Mouse (Mus musculus) heart, embryonic 15.5 days (tissue): ENCODE results near the gene Dnah3. TPM values are rescaled to one million over a fixed set of nuclear protein-coding genes. Genes with fewer than 3 reads are reported as not detected.

Source experiments
- ATAC-seq: fragments of 200-750 bp; cut with Nextera tagmentation; replicated peaks from 2 replicates; pipeline ENCODE4 v1.8.0; 2017; ENCODE audit warnings: low read depth, moderate TSS enrichment; ENCODE audit not compliant: insufficient number of reproducible peaks, insufficient read depth, low FRiP score
- H3K27ac ChIP-seq: fragments of 300-500 bp; sonication (generic); 2 replicates; pipeline ENCODE4 v1.5.1; 2015; ENCODE audit warnings: mild to moderate bottlenecking, inconsistent platforms
- H3K27me3 ChIP-seq: fragments of 300-500 bp; sonication (generic); 2 replicates; pipeline ENCODE4 v1.6.1; 2015; ENCODE audit warnings: inconsistent platforms
- H3K36me3 ChIP-seq: fragments of 300-500 bp; sonication (generic); 2 replicates; pipeline ENCODE4 v1.6.1; 2015; ENCODE audit warnings: mild to moderate bottlenecking, inconsistent platforms
- H3K4me1 ChIP-seq: fragments of 300-500 bp; sonication (generic); replicated peaks from 2 replicates; pipeline ENCODE4 v1.6.1; 2015; ENCODE audit warnings: inconsistent platforms
- H3K4me2 ChIP-seq: fragments of 300-500 bp; sonication (generic); 2 replicates; pipeline ENCODE4 v1.6.1; 2015; ENCODE audit warnings: inconsistent platforms, mild to moderate bottlenecking, moderate library complexity
- H3K4me3 ChIP-seq: fragments of 300-500 bp; sonication (generic); 2 replicates; pipeline ENCODE4 v1.5.1; 2015; ENCODE audit warnings: mild to moderate bottlenecking, inconsistent platforms
- H3K9ac ChIP-seq: fragments of 300-500 bp; sonication (generic); 2 replicates; pipeline ENCODE4 v1.6.1; 2015; ENCODE audit warnings: mild to moderate bottlenecking, inconsistent platforms
- H3K9me3 ChIP-seq: fragments of 300-500 bp; sonication (generic); replicated peaks from 2 replicates; pipeline ENCODE4 v1.6.1; 2016; ENCODE audit warnings: inconsistent platforms
- WGBS: fragments of 180-500 bp; shearing (Covaris S2); methylation state at CpG from one replicate; pipeline ENCODE4 v1.1.7; 2015; ENCODE audit warnings: mixed read lengths; 5-methylcytosine and 5-hydroxymethylcytosine counted together
- polyA plus RNA-seq: library from polyadenylated mRNA; unstranded; fragments of >200 nt; fragmentation: Nextera tagmentation; extraction: Ambion mirVana; gene quantifications from 2 replicates; pipeline ENCODE4 v1.2.1, GENCODE M21; 2015

The Dnah3 gene
- polyA plus RNA-seq, 1 experiment from 2014 or later, result 0.08 TPM

DNA sequence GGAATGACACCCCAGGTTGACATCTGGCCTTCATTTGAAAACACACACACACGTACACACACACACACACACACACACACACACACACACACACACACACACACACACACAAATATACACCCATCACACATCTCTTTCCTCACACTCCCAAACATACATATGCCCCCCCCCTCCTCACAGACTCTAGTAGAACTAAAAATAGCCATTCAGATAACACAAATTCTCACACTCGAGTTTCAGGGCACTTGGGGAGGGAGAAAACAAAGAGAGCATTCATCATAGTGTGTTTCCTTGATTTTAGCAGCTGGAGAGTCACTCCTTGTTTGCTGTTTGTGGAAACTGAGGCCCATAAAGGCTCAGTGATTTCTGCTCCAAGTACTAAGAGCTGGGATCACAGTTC lies 41.1 kb downstream of the Dnah3 start:
- Histone ChIP-seq H3K9me3 (no peaks in the 10 kb centered on the region), H3K9ac (no peak overlapping the region), H3K4me1 (peaks cover 12% of the 10 kb centered on the region), H3K27ac (peak overlapping the region; percentile 65), H3K36me3 (no peaks in the 10 kb centered on the region), H3K4me3 (no peak overlapping the region), H3K27me3 (no peaks in the 10 kb centered on the region), H3K4me2 (0 out of 2 replicates have a peak overlapping the region, but pooled peaks have one; percentile 0)
- WGBS, result 12% methylated on average over 2 of the region's 2 CpGs
- ATAC-seq, result peak; percentile 66; the same call in 1 of the 2 replicates

DNA sequence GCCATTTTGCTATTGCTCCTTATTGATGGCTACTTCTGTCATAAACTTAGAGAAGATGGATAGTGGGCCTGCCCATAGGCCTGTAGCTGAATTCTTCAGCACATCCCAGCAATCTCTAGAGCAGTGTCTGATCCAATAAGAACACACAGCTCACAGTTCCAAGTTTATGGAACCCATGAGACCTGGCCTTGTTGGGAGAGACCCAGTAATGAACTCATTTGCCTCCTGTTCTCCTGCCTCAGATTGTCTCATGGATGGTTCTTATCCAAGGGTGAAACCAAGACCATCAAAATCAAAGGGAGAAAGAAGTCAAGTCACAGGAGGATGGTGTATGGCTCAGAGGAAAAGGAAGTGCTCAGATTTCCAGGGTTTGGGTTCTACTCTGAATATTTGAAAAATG lies 44.6 kb downstream of the Dnah3 start:
- H3K4me2 ChIP-seq, result no peak overlapping the region
- H3K9me3 ChIP-seq, result no peaks in the 10 kb centered on the region
- ATAC-seq, result no peak
- H3K9ac ChIP-seq, result no peak overlapping the region
- no peak overlapping the region for H3K27ac ChIP-seq
- H3K4me1 ChIP-seq, result peaks cover 12% of the 10 kb centered on the region
- no peaks in the 10 kb centered on the region for H3K36me3 ChIP-seq
- H3K27me3 ChIP-seq, result no peaks in the 10 kb centered on the region
- no peak overlapping the region for H3K4me3 ChIP-seq

DNA sequence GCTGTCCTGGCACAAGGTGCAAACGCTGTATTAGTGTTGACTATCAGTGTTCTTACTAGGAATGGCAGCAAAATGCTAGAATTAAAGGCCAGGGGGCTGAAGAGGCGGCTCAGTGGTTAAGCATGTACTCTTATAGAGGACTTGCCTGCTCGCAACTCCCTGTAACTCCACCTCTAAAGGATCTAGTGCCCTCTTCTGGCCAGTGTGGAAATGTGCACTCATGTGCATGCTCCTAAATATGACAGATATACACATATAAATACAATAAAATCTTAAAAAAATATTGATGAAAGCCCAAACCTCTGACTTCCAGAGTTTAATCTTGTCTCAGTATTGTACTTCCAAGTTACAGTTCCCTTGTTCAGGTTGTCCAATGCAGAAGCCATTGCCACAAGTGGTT lies 51.1 kb downstream of the Dnah3 start:
- Histone ChIP-seq H3K9me3 (no peaks in the 10 kb centered on the region), H3K9ac (no peak overlapping the region), H3K36me3 (no peaks in the 10 kb centered on the region), H3K27ac (no peak overlapping the region), H3K4me2 (no peak overlapping the region), H3K27me3 (no peaks in the 10 kb centered on the region), H3K4me1 (no peaks in the 10 kb centered on the region), H3K4me3 (no peak overlapping the region)
- no peak for ATAC-seq
- 85% methylated on average over 3 of the region's 3 CpGs for WGBS

DNA sequence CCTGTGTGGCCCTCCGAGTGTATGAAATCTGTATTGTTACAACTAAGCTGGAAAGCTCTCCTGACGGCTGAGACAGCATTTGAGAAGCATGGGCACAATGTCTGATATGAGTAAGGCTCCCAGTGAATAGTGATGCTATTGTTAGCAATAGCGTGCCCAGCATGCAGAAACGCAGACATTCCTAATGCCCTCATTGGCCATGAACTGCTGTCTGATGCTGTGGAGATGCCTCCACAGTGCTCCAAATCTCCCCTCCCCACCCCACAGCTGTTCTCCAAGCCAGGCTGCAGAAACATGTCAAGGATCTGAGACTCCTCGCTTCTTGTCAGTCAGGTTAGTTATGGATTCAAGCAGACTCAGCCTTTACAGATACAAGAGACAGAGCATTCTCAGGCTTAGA lies 58.7 kb downstream of the Dnah3 start:
- WGBS, result 48% methylated on average over 5 of the region's 5 CpGs

DNA sequence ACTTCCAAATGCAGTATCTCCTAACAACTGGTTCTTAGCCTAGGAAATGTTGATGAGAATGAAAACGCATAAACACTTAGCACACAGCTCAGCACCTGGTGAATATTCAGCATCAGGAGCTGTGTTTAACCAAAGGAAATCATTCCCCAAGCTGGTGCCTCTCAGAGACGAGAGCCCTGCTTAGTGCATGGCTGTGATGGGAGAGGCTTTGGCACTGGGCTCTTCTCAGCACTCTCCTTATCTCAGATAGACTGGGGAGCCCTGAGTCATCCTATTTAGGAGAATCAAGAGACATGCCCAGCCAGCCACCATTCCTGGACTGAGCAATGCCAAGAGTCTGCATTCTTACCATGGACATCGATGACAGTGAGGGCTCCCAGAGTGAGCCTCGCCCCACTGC lies 60.1 kb downstream of the Dnah3 start:
- Histone ChIP-seq H3K4me2 (no peak overlapping the region), H3K27me3 (no peaks in the 10 kb centered on the region), H3K9me3 (no peaks in the 10 kb centered on the region), H3K36me3 (no peaks in the 10 kb centered on the region), H3K4me3 (no peak overlapping the region), H3K27ac (no peak overlapping the region), H3K4me1 (peaks cover 4% of the 10 kb centered on the region; the same call in 1 of the 2 replicates), H3K9ac (no peak overlapping the region)
- 46% methylated on average over 4 of the region's 4 CpGs for WGBS
- ATAC-seq, result peak; percentile 66; the same call in 1 of the 2 replicates

More for the DNA sequence above, 58.7 kb downstream of the Dnah3 start:
- no peak overlapping the region for H3K4me2 ChIP-seq
- no peak overlapping the region for H3K4me3 ChIP-seq
- no peaks in the 10 kb centered on the region for H3K36me3 ChIP-seq
- peaks cover 4% of the 10 kb centered on the region; the same call in 1 of the 2 replicates for H3K4me1 ChIP-seq
- no peaks in the 10 kb centered on the region for H3K9me3 ChIP-seq
- H3K9ac ChIP-seq, result no peak overlapping the region
- ATAC-seq, result no peak
- no peak overlapping the region for H3K27ac ChIP-seq
- no peaks in the 10 kb centered on the region for H3K27me3 ChIP-seq

DNA sequence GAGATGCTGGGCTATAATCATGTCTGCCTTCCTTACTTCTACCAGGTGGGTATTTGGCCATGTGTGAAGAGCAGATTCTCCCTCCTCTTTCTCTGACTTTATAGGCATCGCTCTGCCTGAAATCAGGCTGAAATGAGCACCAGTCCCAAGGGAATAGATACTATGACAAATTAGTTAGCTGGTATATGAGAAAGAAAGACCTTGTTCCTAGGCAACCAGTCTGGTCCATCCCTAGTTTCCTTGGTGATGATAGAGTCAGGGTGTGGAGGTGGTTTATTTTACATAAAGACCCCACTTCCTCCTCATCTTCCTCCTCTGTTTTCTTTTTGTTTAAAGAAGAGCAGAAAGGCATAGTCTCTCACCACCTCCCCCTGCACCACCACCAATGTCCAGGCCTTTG lies 60.5 kb downstream of the Dnah3 start:
- H3K9ac ChIP-seq, result no peak overlapping the region
- WGBS, result 82% methylated on average over 1 of the region's 1 CpGs
- H3K36me3 ChIP-seq, result no peaks in the 10 kb centered on the region
- no peaks in the 10 kb centered on the region for H3K9me3 ChIP-seq
- no peak overlapping the region for H3K27ac ChIP-seq
- H3K4me3 ChIP-seq, result no peak overlapping the region
- ATAC-seq, result no peak
- peaks cover 4% of the 10 kb centered on the region; the same call in 1 of the 2 replicates for H3K4me1 ChIP-seq
- H3K27me3 ChIP-seq, result no peaks in the 10 kb centered on the region
- no peak overlapping the region for H3K4me2 ChIP-seq

DNA sequence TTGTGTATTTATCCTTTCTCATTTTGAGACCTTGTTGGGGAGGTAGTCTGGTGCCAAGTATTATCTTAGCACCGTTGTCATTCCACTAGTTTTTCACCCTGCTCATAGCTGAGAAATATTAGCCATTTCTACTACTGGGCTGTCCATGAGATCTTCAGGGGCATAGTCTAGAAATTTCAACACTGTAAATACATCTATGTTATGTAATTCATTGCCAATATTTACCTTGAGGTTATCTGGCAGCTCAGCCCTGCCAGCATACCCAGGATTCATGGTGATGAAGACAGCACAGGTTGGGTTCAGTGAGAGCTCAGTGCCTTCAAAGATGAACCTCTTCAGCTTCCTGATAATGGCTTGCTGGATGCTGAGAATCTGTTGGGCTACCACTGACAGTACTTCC lies 66.4 kb downstream of the Dnah3 start:
- Histone ChIP-seq H3K9ac (no peak overlapping the region), H3K27me3 (no peaks in the 10 kb centered on the region), H3K36me3 (no peaks in the 10 kb centered on the region), H3K9me3 (no peaks in the 10 kb centered on the region), H3K4me3 (no peak overlapping the region), H3K27ac (no peak overlapping the region), H3K4me2 (no peak overlapping the region), H3K4me1 (no peaks in the 10 kb centered on the region)
- no peak for ATAC-seq
- 72% methylated on average over 1 of the region's 1 CpGs for WGBS

DNA sequence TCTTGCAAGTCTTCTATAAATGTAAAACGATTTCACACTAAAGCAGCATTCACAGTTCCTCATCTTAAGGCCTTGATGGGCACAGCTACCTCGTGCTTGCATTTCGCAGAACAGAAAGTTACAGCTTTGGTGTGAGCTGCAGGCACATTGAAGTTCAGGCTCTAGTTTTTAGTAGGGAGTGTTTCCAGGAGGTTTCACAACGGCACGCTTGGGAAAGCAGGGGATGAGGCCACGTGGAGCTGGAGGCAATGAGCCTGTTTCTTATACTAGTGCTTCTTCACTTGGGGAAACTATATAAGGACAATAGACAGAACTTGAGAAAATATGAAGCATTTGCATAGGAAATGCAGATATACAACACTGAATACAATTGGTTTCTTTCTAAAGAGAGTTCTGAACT lies 98.0 kb downstream of the Dnah3 start:
- H3K4me3 ChIP-seq, result no peak overlapping the region
- H3K9me3 ChIP-seq, result no peaks in the 10 kb centered on the region
- H3K4me1 ChIP-seq, result no peaks in the 10 kb centered on the region
- WGBS, result 72% methylated on average over 6 of the region's 6 CpGs
- H3K36me3 ChIP-seq, result no peaks in the 10 kb centered on the region
- H3K4me2 ChIP-seq, result no peak overlapping the region
- no peak for ATAC-seq
- no peak overlapping the region for H3K27ac ChIP-seq
- H3K9ac ChIP-seq, result no peak overlapping the region
- H3K27me3 ChIP-seq, result no peaks in the 10 kb centered on the region

DNA sequence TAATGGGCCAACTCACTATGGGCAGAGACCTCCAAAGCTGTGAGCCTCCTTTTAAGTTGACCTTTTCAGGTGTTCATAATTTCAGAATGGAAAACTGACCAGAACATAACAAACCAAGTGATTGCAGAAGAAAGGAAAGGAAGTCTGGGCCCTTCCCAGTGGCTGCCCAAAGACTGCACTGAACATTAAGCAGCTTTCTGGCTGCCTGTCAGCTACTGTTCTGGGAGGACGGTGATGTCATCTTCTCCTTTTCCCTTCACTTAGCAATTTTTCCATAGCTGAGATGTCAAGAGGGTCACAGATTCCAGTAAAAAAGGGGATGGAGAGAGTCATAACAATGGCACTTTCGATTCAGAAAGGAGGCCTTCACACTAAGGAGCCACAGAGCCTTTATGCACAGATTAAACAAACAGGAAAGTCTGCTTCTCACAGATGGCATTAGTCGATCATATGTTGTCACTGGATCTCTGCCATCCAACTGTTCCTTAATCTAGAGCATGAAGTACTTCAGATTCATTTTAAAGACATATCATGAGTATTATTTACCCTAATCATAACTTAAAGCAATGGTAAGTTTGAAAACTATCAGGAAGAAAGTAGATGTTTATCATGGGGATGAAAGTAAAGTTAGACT lies 109.7 kb downstream of the Dnah3 start:
- H3K27me3 ChIP-seq, result no peaks in the 10 kb centered on the region
- H3K4me1 ChIP-seq, result no peaks in the 10 kb centered on the region
- H3K4me3 ChIP-seq, result no peak overlapping the region
- ATAC-seq, result 0 out of 2 replicates have a peak, but pooled peaks have one; percentile 55
- 40% methylated on average over 3 of the region's 3 CpGs for WGBS
- H3K4me2 ChIP-seq, result no peak overlapping the region
- H3K9me3 ChIP-seq, result no peaks in the 10 kb centered on the region
- H3K27ac ChIP-seq, result peak overlapping the region; percentile 52
- H3K36me3 ChIP-seq, result no peaks in the 10 kb centered on the region
- H3K9ac ChIP-seq, result no peak overlapping the region

DNA sequence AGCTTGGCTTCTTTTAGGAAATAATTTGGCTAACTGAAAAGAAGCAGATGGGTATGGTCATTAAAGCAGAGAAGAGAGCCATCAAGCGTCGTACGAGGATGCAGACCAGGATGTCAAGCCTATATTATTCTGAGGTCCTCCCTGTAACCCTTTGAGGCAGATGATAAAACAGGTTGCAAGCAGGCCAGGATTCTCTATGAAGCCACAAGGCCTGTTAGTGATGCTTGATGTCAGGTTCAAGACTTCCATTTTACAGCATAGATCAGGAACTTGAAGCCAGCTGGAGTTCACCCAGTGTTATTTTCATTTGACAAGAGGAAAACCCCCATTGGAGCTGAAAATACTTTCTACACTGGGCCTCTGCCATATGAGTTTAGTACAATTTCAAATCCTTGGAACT lies 114.9 kb downstream of the Dnah3 start:
- Histone ChIP-seq H3K4me3 (no peak overlapping the region), H3K9ac (no peak overlapping the region), H3K9me3 (no peaks in the 10 kb centered on the region), H3K27ac (no peak overlapping the region), H3K36me3 (no peaks in the 10 kb centered on the region), H3K4me2 (no peak overlapping the region), H3K27me3 (no peaks in the 10 kb centered on the region), H3K4me1 (0 out of 2 replicates have a peak, but pooled peaks cover 7% of the 10 kb centered on the region)
- no peak for ATAC-seq
- 80% methylated on average over 3 of the region's 3 CpGs for WGBS

DNA sequence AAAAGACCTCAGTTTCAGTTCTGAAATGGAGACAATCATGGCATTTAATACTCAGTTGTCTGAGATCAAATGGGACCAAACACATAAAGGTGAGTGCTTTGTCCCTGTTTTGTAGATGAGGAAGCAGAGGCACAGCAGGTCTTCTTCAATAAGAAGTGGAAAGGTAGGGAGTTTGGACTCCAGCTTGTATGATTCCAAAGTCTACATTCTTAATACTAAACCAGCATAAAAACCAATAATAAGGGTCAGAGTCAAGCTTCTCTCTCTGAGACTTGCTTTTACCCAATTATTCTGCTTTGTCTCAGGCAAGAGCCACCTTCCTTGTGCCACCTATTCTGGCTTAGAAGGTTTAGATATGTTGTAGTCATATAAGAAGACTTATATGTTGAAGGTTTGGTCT lies 116.5 kb downstream of the Dnah3 start:
- no peak for ATAC-seq
- H3K4me2 ChIP-seq, result no peak overlapping the region

DNA sequence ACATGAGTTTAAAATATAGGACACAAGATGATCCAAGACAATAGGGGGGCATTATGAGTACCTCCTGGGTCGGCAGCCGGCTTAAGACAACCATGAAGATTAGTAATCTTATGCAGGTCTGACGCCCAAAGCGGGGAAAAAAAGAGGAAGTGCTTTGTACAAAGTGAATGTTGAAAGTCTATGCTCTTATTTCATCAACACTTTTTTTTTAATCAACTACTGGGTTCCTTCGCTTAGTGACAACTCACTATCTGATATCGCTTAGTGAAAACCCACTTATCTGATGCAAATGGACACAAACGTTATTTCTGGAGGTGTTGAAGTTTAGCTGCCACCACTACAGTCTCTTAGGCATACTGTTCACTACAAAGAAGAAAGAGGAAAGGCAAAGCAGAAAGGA lies 117.5 kb downstream of the Dnah3 start:
- WGBS, result 73% methylated on average over 7 of the region's 7 CpGs
- Histone ChIP-seq H3K4me2 (no peak overlapping the region), H3K4me1 (0 out of 2 replicates have a peak, but pooled peaks cover 7% of the 10 kb centered on the region), H3K4me3 (no peak overlapping the region), H3K9ac (no peak overlapping the region), H3K9me3 (no peaks in the 10 kb centered on the region), H3K27me3 (no peaks in the 10 kb centered on the region), H3K36me3 (no peaks in the 10 kb centered on the region), H3K27ac (no peak overlapping the region)
- no peak for ATAC-seq

More for the DNA sequence above, 116.5 kb downstream of the Dnah3 start:
- 0 out of 2 replicates have a peak, but pooled peaks cover 7% of the 10 kb centered on the region for H3K4me1 ChIP-seq
- H3K36me3 ChIP-seq, result no peaks in the 10 kb centered on the region
- no peak overlapping the region for H3K27ac ChIP-seq
- no peak overlapping the region for H3K9ac ChIP-seq
- no peaks in the 10 kb centered on the region for H3K27me3 ChIP-seq
- H3K4me3 ChIP-seq, result no peak overlapping the region
- no peaks in the 10 kb centered on the region for H3K9me3 ChIP-seq
